Mouse (Mus musculus): ENCODE results near the gene Mex3d. TPM values are rescaled to one million over a fixed set of nuclear protein-coding genes. Genes with fewer than 3 reads are reported as not detected.

The Mex3d gene
- total and polyA plus RNA-seq, 3 experiments: 15.6 to 18.8 TPM; not detected in 1

- peak; percentile 36 for DNase-seq (ENCODE audit: low read depth, low spot score)
- Histone ChIP-seq H3K27me3 (ENCODE audit: control insufficient read depth in 1 of 2, insufficient read depth in 2 of 2, low read length in 2 of 2) (no peaks in the 10 kb centered on the region), H3K79me2 (ENCODE audit: control insufficient read depth, insufficient read depth, low read length, poor library complexity) (peaks cover 17% of the 10 kb centered on the region), H3K9me3 (replicated peaks; ENCODE audit: insufficient read depth, low read length) (no peaks in the 10 kb centered on the region), H3K4me1 (ENCODE audit: control insufficient read depth in 1 of 2, insufficient read depth in 2 of 2, low read length in 2 of 2) (peaks cover 9 to 39% of the 10 kb centered on the region in 2 experiments), H3K4me3 (ENCODE audit: control insufficient read depth in 1 of 2, insufficient read depth in 1 of 2, low read depth in 2 of 2, low read length in 2 of 2) (no peak overlapping the region), H3K36me3 (ENCODE audit: control insufficient read depth in 1 of 2, insufficient read depth in 2 of 2, low read length in 2 of 2) (peaks cover 0 to 22% of the 10 kb centered on the region in 2 experiments; a peak in 2 of 4 replicates), H3K9ac (ENCODE audit: control insufficient read depth, low read depth, low read length, poor library complexity, severe bottlenecking) (no peak overlapping the region), H3K27ac (ENCODE audit: control insufficient read depth, low read depth, low read length) (no peak overlapping the region)
- TF ChIP-seq ETS1 (IDR thresholded peaks at IDR 0.05; ENCODE audit: low read depth, low read length): no peak
- no peak for TF ChIP-seq POLR2AphosphoS2 (IDR thresholded peaks at IDR 0.05; ENCODE audit: low read length)
- no peak for TF ChIP-seq HCFC1 (IDR thresholded peaks at IDR 0.05; ENCODE audit: low read depth, low read length)
- TF ChIP-seq SIN3A (IDR thresholded peaks at IDR 0.05; ENCODE audit: low read length): no peak
- no peak for TF ChIP-seq EP300 (IDR thresholded peaks at IDR 0.05; ENCODE audit: low read depth in 1 of 2, low read length in 2 of 2)
- no peak for TF ChIP-seq USF2 (IDR thresholded peaks at IDR 0.05; ENCODE audit: borderline replicate concordance in 1 of 2, insufficient read depth in 1 of 2, low read depth in 1 of 2, low read length in 2 of 2)
These were observed 2.1 kb downstream of the Mex3d start for GRCm38 (mm10) chr10:80385310-80385709.

- H3K27ac ChIP-seq (ENCODE audit: control insufficient read depth, low read depth, low read length): no peak overlapping the region
- H3K9me3 ChIP-seq (replicated peaks; ENCODE audit: insufficient read depth, low read length): no peaks in the 10 kb centered on the region
- no peak overlapping the region for H3K9ac ChIP-seq (ENCODE audit: control insufficient read depth, low read depth, low read length, poor library complexity, severe bottlenecking)
- peaks cover 9 to 39% of the 10 kb centered on the region in 2 experiments for H3K4me1 ChIP-seq (ENCODE audit: control insufficient read depth in 1 of 2, insufficient read depth in 2 of 2, low read length in 2 of 2)
- peaks cover 17% of the 10 kb centered on the region for H3K79me2 ChIP-seq (ENCODE audit: control insufficient read depth, insufficient read depth, low read length, poor library complexity)
- TF ChIP-seq TAL1 (IDR thresholded peaks at IDR 0.05; ENCODE audit: low read length) (peak; percentile 62), GABPA (IDR thresholded peaks at IDR 0.05; ENCODE audit: low read depth, low read length) (no peak), SIN3A (IDR thresholded peaks at IDR 0.05; ENCODE audit: low read length) (no peak), MYC (IDR thresholded peaks at IDR 0.05; ENCODE audit: low read depth, low read length) (no peak), TCF12 (IDR thresholded peaks at IDR 0.05; ENCODE audit: low read depth, low read length) (no peak), CHD2 (IDR thresholded peaks at IDR 0.05; ENCODE audit: low read length) (no peak), CTCF (IDR thresholded peaks at IDR 0.05 in 2 of 3, conservative IDR thresholded peaks at IDR 0.05 in 1 of 3; ENCODE audit: control insufficient read depth in 1 of 3, insufficient read depth in 1 of 3, low read depth in 2 of 3, low read length in 3 of 3, poor library complexity in 1 of 3, severe bottlenecking in 1 of 3) (no peak), UBTF (IDR thresholded peaks at IDR 0.05; ENCODE audit: borderline replicate concordance, insufficient read depth, low read depth, low read length) (no peak), USF1 (IDR thresholded peaks at IDR 0.05; ENCODE audit: low read depth, low read length) (no peak), SMC3 (IDR thresholded peaks at IDR 0.05; ENCODE audit: low read depth, low read length) (no peak), ELF1 (IDR thresholded peaks at IDR 0.05; ENCODE audit: low read depth, low read length) (no peak), E2F4 (IDR thresholded peaks at IDR 0.05; ENCODE audit: borderline replicate concordance, low read depth, low read length) (no peak), MYB (IDR thresholded peaks at IDR 0.05; ENCODE audit: low read depth, low read length) (no peak), USF2 (IDR thresholded peaks at IDR 0.05; ENCODE audit: borderline replicate concordance in 1 of 2, insufficient read depth in 1 of 2, low read depth in 1 of 2, low read length in 2 of 2) (no peak), NELFE (IDR thresholded peaks at IDR 0.05; ENCODE audit: low read depth, low read length) (no peak), ZC3H11A (IDR thresholded peaks at IDR 0.05; ENCODE audit: low read depth, low read length) (no peak), KAT2A (conservative IDR thresholded peaks at IDR 0.05; ENCODE audit: low read depth, low read length) (no peak), EP300 (IDR thresholded peaks at IDR 0.05; ENCODE audit: low read depth in 1 of 2, low read length in 2 of 2) (peak in 1 of 2 experiments; percentile 42; a peak in 2 of 4 replicates), MEF2A (IDR thresholded peaks at IDR 0.05; ENCODE audit: extremely low read depth, insufficient replicate concordance, low read depth, low read length, poor library complexity, severe bottlenecking) (no peak), GATA1 (IDR thresholded peaks at IDR 0.05; ENCODE audit: low read depth, low read length) (0 out of 2 replicates have a peak, but pooled peaks have one; percentile 27), MAZ (IDR thresholded peaks at IDR 0.05; ENCODE audit: low read depth, low read length) (no peak), JUND (IDR thresholded peaks at IDR 0.05; ENCODE audit: low read depth, low read length) (no peak), MXI1 (IDR thresholded peaks at IDR 0.05; ENCODE audit: low read depth, low read length) (no peak)
- H3K27me3 ChIP-seq (ENCODE audit: control insufficient read depth in 1 of 2, insufficient read depth in 2 of 2, low read length in 2 of 2): no peaks in the 10 kb centered on the region
- H3K36me3 ChIP-seq (ENCODE audit: control insufficient read depth in 1 of 2, insufficient read depth in 2 of 2, low read length in 2 of 2): peaks cover 0 to 22% of the 10 kb centered on the region in 2 experiments; a peak in 2 of 4 replicates
- peak; percentile 43 for DNase-seq (ENCODE audit: low read depth, low spot score)
- H3K4me3 ChIP-seq (ENCODE audit: control insufficient read depth in 1 of 2, insufficient read depth in 1 of 2, low read depth in 2 of 2, low read length in 2 of 2): no peak overlapping the region
These were observed 2.8 kb downstream of the Mex3d start for GRCm38 (mm10) chr10:80384709-80385108.
